Mouse (Mus musculus): ENCODE measurements around the gene Hcn3.

GRCm38 (mm10) chr3:89199839-89200238 is 39.8 kb upstream of the Hcn3 start:
- TF ChIP-seq CTCF (IDR thresholded peaks at IDR 0.05; ENCODE audit: low read depth, low read length) (no peak), GATA1 (IDR thresholded peaks at IDR 0.05; ENCODE audit: borderline replicate concordance, low read length) (no peak), TAL1 (conservative IDR thresholded peaks at IDR 0.05; ENCODE audit: low read depth, low read length) (no peak)

Measured in G1E (cell line).